Mouse (Mus musculus): ENCODE data around the gene Gimap5. TPM values are rescaled to one million over a fixed set of nuclear protein-coding genes. Genes with fewer than 3 reads are reported as not detected.
A peak's percentile ranks its signal among the peaks of the same experiment; 100 is the strongest.

The Gimap5 gene
- 0.71 and 0.78 TPM in 2 replicates for polyA plus RNA-seq (2014; fragmentation: Nextera tagmentation; extraction: Ambion mirVana)

DNA sequence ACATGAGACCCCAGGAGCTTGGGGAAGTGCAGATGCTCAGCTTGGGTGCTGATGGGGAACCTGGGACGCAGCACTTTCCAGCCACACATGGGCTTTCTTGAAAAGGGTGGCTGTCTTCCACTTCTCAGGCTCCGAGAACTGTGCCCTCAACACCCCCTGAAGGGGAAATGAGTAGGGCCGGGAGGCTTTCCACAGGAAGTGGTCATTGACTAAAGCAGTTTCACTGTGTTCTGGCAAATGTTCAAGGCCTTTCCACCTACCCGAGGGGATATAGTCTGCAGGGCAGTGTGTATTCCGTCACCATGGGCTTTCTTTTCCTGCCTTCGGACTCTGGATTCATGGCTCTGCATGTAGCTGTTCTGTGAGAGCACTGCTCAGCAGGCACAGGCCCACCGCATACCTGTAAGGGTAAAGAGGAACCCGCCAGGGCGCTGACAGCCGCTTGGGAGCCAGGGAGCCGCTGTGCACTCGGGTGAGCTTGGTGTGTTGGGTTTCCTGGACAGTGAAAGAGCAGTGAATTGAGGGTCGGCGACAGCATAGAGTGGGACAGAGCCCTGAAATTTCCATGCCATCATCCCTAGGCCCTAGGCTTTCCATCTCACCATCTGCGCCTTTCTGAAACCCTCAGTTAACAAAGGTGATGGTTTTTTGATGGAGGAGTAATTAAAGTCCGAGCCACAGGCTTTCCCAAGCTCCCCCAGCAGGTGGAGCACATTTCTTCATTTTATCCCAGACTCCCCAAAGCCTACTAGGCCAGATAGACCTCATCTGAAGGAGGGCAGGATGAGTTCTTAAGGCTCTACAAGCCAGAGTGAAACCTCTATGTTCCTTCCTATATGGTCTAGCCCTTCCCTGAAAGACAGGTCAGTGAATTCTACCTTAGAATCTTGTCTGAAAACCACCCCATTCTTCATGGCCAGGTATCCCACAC is at the start of gene Gimap5:
Gimap5 (plus strand) TSS at position 239 of the 931 bp plus-strand sequence.
- no peak within 1 kb of the TSS for H3K4me3 ChIP-seq (replicated peaks; ENCODE audit: low read depth, low read length)
- WGBS = 49% methylated on average over 16 of the region's 16 CpGs
- H3K27me3 ChIP-seq (ENCODE audit: control insufficient read depth, insufficient read depth, low read length) = peaks cover 17% of the 10 kb centered on the region
- DNase-seq = peak; percentile 69
- no peaks in the 10 kb centered on the region for H3K36me3 ChIP-seq (ENCODE audit: control insufficient read depth, insufficient read depth, low read length)
- no peak within 1 kb of the TSS for H3K27ac ChIP-seq (replicated peaks; ENCODE audit: low read depth, low read length)
- H3K9me3 ChIP-seq (ENCODE audit: control insufficient read depth, low read length) = no peaks in the 10 kb centered on the region
- no peak within 1 kb of the TSS for H3K9ac ChIP-seq (replicated peaks; ENCODE audit: low read length)
- no peaks in the 10 kb centered on the region for H3K4me1 ChIP-seq (ENCODE audit: control insufficient read depth, insufficient read depth, low read length)
- 0 out of 2 replicates have a peak within 1 kb of the TSS, but pooled peaks have one; percentile 23 for H3K4me2 ChIP-seq (ENCODE audit: low read length)
- ATAC-seq (ENCODE audit: low FRiP score, low TSS enrichment) = no peak

DNA sequence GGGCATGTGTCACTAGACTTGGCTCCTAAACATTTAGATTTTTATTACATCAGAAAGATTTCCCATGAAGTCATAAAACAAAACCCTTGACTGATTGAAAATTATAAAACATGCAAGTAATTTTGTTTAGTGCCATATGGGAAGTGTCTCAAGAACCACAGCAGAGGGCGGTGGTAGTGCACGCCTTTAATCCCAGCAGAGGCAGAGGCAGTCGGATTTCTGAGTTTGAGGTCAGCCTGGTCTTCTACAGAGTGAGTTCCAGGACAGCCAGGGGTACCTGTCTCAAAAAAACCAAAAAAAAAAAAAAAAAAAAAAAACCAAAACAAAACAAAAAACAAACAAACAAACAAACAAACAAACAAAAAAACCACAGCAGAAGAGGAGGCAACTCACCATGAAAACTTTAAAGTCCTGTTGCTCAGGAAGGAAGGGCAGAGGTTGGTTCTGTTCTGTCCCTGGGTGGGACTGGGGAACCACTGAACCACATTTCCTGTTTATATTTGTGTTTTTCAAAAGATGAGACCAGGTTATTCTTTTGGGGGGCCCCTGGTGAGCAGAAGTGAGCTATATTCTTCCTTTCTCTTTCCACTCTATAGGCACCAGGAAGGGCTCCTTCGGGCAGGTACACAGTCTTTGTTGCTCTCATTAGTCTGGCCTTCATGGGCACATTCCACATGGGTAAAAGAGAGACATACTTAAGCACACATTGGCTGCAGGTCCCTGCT is 49.0 kb upstream of the Gimap5 start:
- no peak overlapping the region for H3K9ac ChIP-seq (replicated peaks; ENCODE audit: low read length)
- no peaks in the 10 kb centered on the region for H3K36me3 ChIP-seq (ENCODE audit: control insufficient read depth, insufficient read depth, low read length)
- WGBS = 86% methylated on average over 4 of the region's 4 CpGs
- no peak overlapping the region for H3K4me3 ChIP-seq (replicated peaks; ENCODE audit: low read depth, low read length)
- DNase-seq (no peak), ATAC-seq (ENCODE audit: low FRiP score, low TSS enrichment) (no peak)
- no peaks in the 10 kb centered on the region for H3K9me3 ChIP-seq (ENCODE audit: control insufficient read depth, low read length)
- no peaks in the 10 kb centered on the region for H3K4me1 ChIP-seq (ENCODE audit: control insufficient read depth, insufficient read depth, low read length)
- H3K4me2 ChIP-seq (ENCODE audit: low read length) = no peak overlapping the region
- H3K27ac ChIP-seq (replicated peaks; ENCODE audit: low read depth, low read length) = no peak overlapping the region
- no peaks in the 10 kb centered on the region for H3K27me3 ChIP-seq (ENCODE audit: control insufficient read depth, insufficient read depth, low read length)

GRCm38 (mm10) chr6:48697555-48697930 is 48.5 kb upstream of the Gimap5 start:
- Histone ChIP-seq H3K27ac (replicated peaks; ENCODE audit: low read depth, low read length) (no peak overlapping the region), H3K4me1 (ENCODE audit: control insufficient read depth, insufficient read depth, low read length) (no peaks in the 10 kb centered on the region), H3K9me3 (ENCODE audit: control insufficient read depth, low read length) (no peaks in the 10 kb centered on the region), H3K9ac (replicated peaks; ENCODE audit: low read length) (no peak overlapping the region), H3K36me3 (ENCODE audit: control insufficient read depth, insufficient read depth, low read length) (no peaks in the 10 kb centered on the region), H3K4me2 (ENCODE audit: low read length) (no peak overlapping the region), H3K27me3 (ENCODE audit: control insufficient read depth, insufficient read depth, low read length) (no peaks in the 10 kb centered on the region), H3K4me3 (replicated peaks; ENCODE audit: low read depth, low read length) (no peak overlapping the region)
- DNase-seq (no peak), ATAC-seq (ENCODE audit: low FRiP score, low TSS enrichment) (no peak)
- 75% methylated on average over 1 of the region's 1 CpGs for WGBS

DNA sequence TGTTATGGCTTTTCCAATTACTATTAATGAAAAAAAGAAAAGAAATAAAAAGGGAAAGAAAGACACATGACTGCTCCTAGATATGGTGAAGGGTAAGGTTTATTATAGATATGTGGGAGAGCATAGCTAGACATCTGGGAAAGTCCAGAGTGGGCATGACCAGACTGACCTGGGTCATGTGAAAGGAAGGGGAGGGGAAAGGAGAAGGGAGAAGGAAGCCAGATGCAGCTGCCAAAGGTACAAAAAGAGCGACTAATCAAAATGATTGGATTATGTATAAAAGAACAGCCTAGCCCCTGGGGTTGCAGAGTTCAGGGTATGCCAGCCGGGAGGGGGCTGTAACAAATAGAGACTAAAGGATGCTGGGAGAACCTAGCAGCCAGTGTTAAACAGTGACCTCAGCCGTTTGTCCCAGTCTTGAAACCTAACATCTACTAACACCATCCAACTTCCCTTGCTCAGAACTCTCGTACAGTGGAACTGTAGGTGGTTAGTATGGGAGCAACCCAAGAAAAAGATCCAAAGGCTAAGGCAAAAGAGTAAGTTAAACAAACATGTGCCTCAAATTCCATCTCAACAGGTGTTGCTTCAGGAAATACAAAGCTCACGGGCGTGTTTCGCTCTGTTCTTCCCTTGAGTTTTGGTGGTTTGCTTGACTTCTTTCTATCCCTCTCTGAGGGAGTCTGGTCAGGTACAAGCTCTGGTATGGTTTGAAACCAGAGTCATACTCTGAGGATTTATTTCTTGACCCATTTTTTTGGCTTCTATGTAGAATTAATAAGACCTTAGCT is 47.7 kb upstream of the Gimap5 start:
- Histone ChIP-seq H3K4me2 (ENCODE audit: low read length) (no peak overlapping the region), H3K27ac (replicated peaks; ENCODE audit: low read depth, low read length) (no peak overlapping the region), H3K36me3 (ENCODE audit: control insufficient read depth, insufficient read depth, low read length) (no peaks in the 10 kb centered on the region), H3K27me3 (ENCODE audit: control insufficient read depth, insufficient read depth, low read length) (no peaks in the 10 kb centered on the region), H3K9me3 (ENCODE audit: control insufficient read depth, low read length) (no peaks in the 10 kb centered on the region), H3K9ac (replicated peaks; ENCODE audit: low read length) (no peak overlapping the region), H3K4me3 (replicated peaks; ENCODE audit: low read depth, low read length) (no peak overlapping the region), H3K4me1 (ENCODE audit: control insufficient read depth, insufficient read depth, low read length) (no peaks in the 10 kb centered on the region)
- no peak for ATAC-seq (ENCODE audit: low FRiP score, low TSS enrichment)
- DNase-seq = no peak
- WGBS = 74% methylated on average over 7 of the region's 7 CpGs

GRCm38 (mm10) chr6:48698888-48699287 is 47.1 kb upstream of the Gimap5 start:
- ATAC-seq (ENCODE audit: low FRiP score, low TSS enrichment) (no peak), DNase-seq (no peak)
- 87% methylated on average over 3 of the region's 3 CpGs for WGBS
- Histone ChIP-seq H3K9me3 (ENCODE audit: control insufficient read depth, low read length) (no peaks in the 10 kb centered on the region), H3K36me3 (ENCODE audit: control insufficient read depth, insufficient read depth, low read length) (no peaks in the 10 kb centered on the region), H3K4me3 (replicated peaks; ENCODE audit: low read depth, low read length) (no peak overlapping the region), H3K9ac (replicated peaks; ENCODE audit: low read length) (no peak overlapping the region), H3K27me3 (ENCODE audit: control insufficient read depth, insufficient read depth, low read length) (no peaks in the 10 kb centered on the region), H3K4me2 (ENCODE audit: low read length) (no peak overlapping the region), H3K4me1 (ENCODE audit: control insufficient read depth, insufficient read depth, low read length) (no peaks in the 10 kb centered on the region), H3K27ac (replicated peaks; ENCODE audit: low read depth, low read length) (no peak overlapping the region)

- H3K9ac ChIP-seq (replicated peaks; ENCODE audit: low read length) = no peak overlapping the region
- DNase-seq (no peak), ATAC-seq (ENCODE audit: low FRiP score, low TSS enrichment) (no peak)
- WGBS = 64% methylated on average over 5 of the region's 5 CpGs
- no peaks in the 10 kb centered on the region for H3K27me3 ChIP-seq (ENCODE audit: control insufficient read depth, insufficient read depth, low read length)
- no peak overlapping the region for H3K27ac ChIP-seq (replicated peaks; ENCODE audit: low read depth, low read length)
- H3K4me1 ChIP-seq (ENCODE audit: control insufficient read depth, insufficient read depth, low read length) = no peaks in the 10 kb centered on the region
- H3K9me3 ChIP-seq (ENCODE audit: control insufficient read depth, low read length) = no peaks in the 10 kb centered on the region
- H3K4me2 ChIP-seq (ENCODE audit: low read length) = no peak overlapping the region
- no peak overlapping the region for H3K4me3 ChIP-seq (replicated peaks; ENCODE audit: low read depth, low read length)
- H3K36me3 ChIP-seq (ENCODE audit: control insufficient read depth, insufficient read depth, low read length) = no peaks in the 10 kb centered on the region
Observed at GRCm38 (mm10) chr6:48700251-48701075, 45.5 kb upstream of the Gimap5 start.

GRCm38 (mm10) chr6:48702146-48702545 is 43.9 kb upstream of the Gimap5 start:
- H3K4me1 ChIP-seq (ENCODE audit: control insufficient read depth, insufficient read depth, low read length) = no peaks in the 10 kb centered on the region
- ATAC-seq (ENCODE audit: low FRiP score, low TSS enrichment) = no peak
- no peak for DNase-seq
- WGBS = 89% methylated on average over 7 of the region's 7 CpGs
- no peak overlapping the region for H3K9ac ChIP-seq (replicated peaks; ENCODE audit: low read length)
- no peaks in the 10 kb centered on the region for H3K36me3 ChIP-seq (ENCODE audit: control insufficient read depth, insufficient read depth, low read length)
- no peak overlapping the region for H3K4me2 ChIP-seq (ENCODE audit: low read length)
- no peak overlapping the region for H3K27ac ChIP-seq (replicated peaks; ENCODE audit: low read depth, low read length)
- no peaks in the 10 kb centered on the region for H3K27me3 ChIP-seq (ENCODE audit: control insufficient read depth, insufficient read depth, low read length)
- H3K9me3 ChIP-seq (ENCODE audit: control insufficient read depth, low read length) = no peaks in the 10 kb centered on the region
- no peak overlapping the region for H3K4me3 ChIP-seq (replicated peaks; ENCODE audit: low read depth, low read length)

- no peak overlapping the region for H3K4me3 ChIP-seq (replicated peaks; ENCODE audit: low read depth, low read length)
Observed at GRCm38 (mm10) chr6:48702601-48703000, 43.4 kb upstream of the Gimap5 start.

More at GRCm38 (mm10) chr6:48702601-48703000, 43.4 kb upstream of the Gimap5 start:
- DNase-seq (no peak), ATAC-seq (ENCODE audit: low FRiP score, low TSS enrichment) (no peak)
- Histone ChIP-seq H3K9me3 (ENCODE audit: control insufficient read depth, low read length) (no peaks in the 10 kb centered on the region), H3K36me3 (ENCODE audit: control insufficient read depth, insufficient read depth, low read length) (no peaks in the 10 kb centered on the region), H3K4me2 (ENCODE audit: low read length) (no peak overlapping the region), H3K9ac (replicated peaks; ENCODE audit: low read length) (no peak overlapping the region), H3K4me1 (ENCODE audit: control insufficient read depth, insufficient read depth, low read length) (no peaks in the 10 kb centered on the region), H3K27me3 (ENCODE audit: control insufficient read depth, insufficient read depth, low read length) (no peaks in the 10 kb centered on the region), H3K27ac (replicated peaks; ENCODE audit: low read depth, low read length) (no peak overlapping the region)
- WGBS = 77% methylated on average over 5 of the region's 5 CpGs

Data from midbrain, embryonic 14.5 days (tissue).